Mouse (Mus musculus) adrenal gland, postnatal 4 days (tissue): ENCODE data around the gene Ggt5. TPM values are rescaled to one million over a fixed set of nuclear protein-coding genes. Genes with fewer than 3 reads are reported as not detected.

ENCODE experiments used
- DNase-seq, 2 experiments: peaks; one replicate each; pipeline ENCODE4 v3.0.0; 2021 to 2022; ENCODE audit warnings: low spot score in 2 of 2, mixed read lengths in 2 of 2
- total RNA-seq, 2 experiments: library from RNA; stranded (reverse); gene quantifications; 2 replicates each; pipeline ENCODE4 v1.2.3; 2021

Gene Ggt5
- total RNA-seq, 2 experiments from 2014 or later = 11.2 to 14.0 TPM

GRCm38 (mm10) chr10:75649406-75649995, 60.4 kb downstream of the Ggt5 start:
- DNase-seq = no peak

DNA sequence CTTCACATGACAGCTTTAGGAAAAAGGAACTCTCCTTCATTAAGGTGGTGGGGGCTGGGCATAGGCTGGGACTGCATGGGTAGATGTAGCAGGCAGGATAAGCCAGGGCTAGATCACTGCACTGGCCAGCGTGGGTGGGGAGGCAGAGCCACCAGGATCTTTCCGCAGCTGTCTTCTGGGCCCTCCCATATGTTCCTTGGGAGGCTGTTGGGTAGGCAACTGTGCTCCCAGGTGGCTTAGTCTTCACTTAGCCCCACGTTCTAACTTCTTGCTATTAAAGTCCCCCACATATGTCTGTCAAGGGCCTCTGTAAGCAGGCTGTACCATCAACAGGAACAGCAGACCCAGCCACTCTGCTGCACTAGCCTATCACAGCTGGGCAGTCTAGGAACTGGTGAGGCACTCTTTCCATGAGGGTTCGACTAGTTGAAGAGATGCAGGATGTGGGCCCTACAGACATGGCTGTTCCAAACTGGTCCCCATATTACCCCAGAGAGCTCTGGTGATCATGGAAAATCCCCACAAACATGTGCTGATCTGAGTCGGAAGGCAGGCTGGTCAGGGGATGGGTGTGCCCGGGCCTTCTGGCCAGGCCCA, 61.3 kb downstream of the Ggt5 start:
- DNase-seq = no peak

DNA sequence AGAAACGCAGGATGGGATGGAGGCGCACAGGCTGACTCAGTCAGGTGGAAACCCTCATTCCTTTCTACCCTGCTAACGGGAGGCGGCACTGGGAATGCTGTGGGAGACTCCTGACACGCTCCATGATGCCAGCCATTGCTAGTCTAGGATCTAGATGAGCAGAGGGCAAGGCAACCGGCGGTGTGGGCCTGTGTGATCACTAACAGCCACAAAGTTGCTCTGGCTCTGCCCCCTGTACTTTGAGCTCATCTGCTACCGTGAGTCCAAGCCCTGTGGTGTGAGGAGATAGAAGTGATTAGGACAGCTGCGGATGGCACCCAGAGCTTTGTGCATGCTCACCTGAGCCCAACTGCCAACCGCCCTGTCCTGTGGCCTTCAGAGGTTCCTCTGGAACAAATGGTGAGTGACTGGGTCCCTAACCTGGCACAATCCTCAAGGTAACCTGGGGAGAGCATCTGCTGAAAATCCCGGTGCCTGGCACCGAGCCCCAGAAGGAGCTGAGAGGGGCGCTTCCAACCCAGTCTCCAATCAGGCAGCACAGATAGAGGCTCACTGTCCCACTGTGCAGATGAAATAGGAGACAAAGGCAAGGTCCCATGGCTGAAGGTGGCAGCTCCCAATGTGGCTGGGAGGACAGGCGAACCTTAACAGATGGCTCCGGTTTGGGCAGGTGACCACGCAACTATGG, 62.4 kb downstream of the Ggt5 start:
- no peak for DNase-seq

DNA sequence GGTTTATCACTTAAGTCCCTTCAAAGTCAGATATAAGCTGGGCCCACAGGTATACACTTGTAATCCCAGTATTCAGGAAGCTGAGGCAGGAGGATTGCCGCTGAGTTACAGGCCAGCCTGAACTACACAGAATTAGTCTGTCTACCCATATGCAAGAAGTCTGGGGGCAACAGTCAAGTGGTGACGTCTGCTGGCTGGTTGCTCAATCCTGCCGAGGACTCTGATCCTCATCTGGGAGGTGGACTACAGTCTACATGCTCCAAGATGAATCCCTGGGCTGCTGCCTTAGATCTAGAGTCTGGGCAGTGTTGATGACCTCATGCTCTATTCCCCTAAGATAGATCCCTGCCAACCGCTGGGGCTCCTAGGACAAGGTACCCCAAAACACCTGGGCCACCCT, 64.9 kb downstream of the Ggt5 start:
- no peak for DNase-seq

DNA sequence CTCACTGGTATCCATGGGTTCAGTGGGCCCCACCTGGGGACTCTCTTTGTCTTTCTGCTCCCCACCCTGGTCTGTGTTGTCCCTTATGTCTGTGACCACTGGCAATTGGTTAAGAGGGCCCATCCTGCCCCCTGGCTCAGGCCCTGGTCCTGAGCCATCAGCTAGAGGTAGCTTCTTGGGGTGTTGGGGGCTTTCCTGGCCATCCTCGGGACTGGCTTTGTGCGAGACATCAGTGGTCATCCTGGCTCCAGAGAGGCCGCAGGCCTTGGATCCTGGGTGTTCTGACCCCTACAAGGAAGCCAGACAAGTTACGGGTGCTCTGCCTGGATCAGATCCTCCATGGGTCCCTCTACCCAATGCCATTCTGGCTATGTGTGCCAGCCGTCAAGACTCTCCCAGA, 68.0 kb downstream of the Ggt5 start:
- DNase-seq = no peak

GRCm38 (mm10) chr10:75657772-75658171, 68.6 kb downstream of the Ggt5 start:
- no peak for DNase-seq

DNA sequence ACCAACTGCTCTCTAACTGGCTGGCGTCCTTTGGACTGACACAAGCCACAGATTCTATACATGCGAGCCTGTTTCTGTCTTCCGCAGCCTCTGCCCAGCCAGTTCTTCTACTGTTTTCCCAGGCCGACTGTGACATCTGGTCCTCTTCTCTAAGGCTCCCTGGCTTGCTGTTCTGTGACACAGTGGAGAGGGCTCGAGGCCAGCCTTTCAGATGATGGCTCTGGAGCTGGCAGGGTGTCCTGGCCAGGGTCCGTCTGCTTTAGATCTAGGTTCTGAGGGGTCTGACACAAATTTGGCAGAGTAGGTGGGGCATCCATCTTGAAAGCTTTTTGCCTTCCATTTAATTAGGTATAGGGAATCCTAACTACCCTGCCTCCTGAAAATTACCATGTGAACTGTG, 72.2 kb downstream of the Ggt5 start:
- no peak for DNase-seq

DNA sequence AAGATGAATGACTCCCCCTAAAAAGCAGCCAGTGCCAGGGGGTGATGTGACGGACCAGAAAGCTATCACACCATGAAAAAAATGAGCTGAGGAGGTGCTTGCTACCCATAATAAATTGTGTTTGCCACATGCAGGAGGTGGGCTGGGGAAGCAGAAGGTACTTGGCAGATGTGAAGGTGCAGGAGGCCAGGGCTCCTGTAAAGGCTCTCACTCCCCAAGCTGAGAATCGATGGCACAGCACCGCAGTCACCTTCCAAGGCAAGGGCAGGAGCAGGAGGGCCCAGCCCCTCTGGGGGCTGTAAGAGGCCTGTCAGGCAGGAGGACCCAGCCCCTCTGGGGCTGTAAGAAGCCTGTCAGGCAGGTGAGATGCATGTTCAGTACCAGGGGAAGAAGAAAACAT, 72.7 kb downstream of the Ggt5 start:
- no peak for DNase-seq

DNA sequence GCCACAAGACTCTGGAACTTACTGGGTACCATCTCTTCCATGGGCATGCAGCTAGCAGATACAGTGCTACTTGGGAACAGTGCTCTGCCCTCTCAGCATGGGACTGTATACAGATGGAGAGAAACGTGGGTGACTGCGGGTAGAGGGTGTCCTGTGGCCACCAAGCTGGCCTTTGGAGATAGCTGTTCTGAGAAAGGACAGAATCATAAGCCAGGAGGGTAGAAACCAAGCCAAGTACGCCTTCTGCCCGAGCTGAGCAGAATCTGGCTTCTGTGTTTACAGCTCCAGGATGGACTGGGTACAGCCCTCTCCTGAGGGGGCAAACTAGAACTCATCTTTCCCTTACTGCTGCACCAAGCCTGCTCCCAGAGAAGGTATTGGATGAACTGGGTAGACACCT, 73.4 kb downstream of the Ggt5 start:
- no peak for DNase-seq

- DNase-seq = no peak
These were observed 75.6 kb downstream of the Ggt5 start for GRCm38 (mm10) chr10:75664673-75665270.

GRCm38 (mm10) chr10:75666451-75667030, 77.4 kb downstream of the Ggt5 start:
- DNase-seq = no peak

Other genes with a start within 250 kb of the Ggt5 start
- 10 to 100 TPM in 1 of 2 experiments, 1 to 10 TPM in 1; 2.1 to 16.1 TPM for gene Upb1, start 188.2 kb upstream of the Ggt5 start, total RNA-seq
- 100 to 1,000 TPM; 114 to 124 TPM for gene Snrpd3, start 71.8 kb upstream of the Ggt5 start, total RNA-seq
- 10 to 100 TPM; 42.4 to 44.6 TPM for gene Gucd1, start 71.4 kb upstream of the Ggt5 start, total RNA-seq
- gene Lrrc75b, start 29.0 kb upstream of the Ggt5 start, total RNA-seq = 1 to 10 TPM; 1.8 to 4.0 TPM
- 10 to 100 TPM in 1 of 2 experiments, 1 to 10 TPM in 1; 1.2 to 39.0 TPM for gene Ggt1, start 27.7 kb upstream of the Ggt5 start, total RNA-seq
- 10 to 100 TPM in 1 of 2 experiments, 1 to 10 TPM in 1; 7.4 to 17.2 TPM for gene Susd2, start 54.7 kb downstream of the Ggt5 start, total RNA-seq
- gene Cabin1, start 175.0 kb downstream of the Ggt5 start, total RNA-seq = 10 to 100 TPM; 49.4 to 58.5 TPM
- gene Ddt, start 184.1 kb downstream of the Ggt5 start, total RNA-seq = 10 to 100 TPM; 57.0 to 67.9 TPM
- under 1 TPM in 1 of 2 experiments, not detected in 1; 0.82 TPM for gene Gm20441, start 191.6 kb downstream of the Ggt5 start, total RNA-seq
- 10 to 100 TPM; 12.7 to 21.7 TPM for gene Gstt3, start 192.1 kb downstream of the Ggt5 start, total RNA-seq
- gene Gstt1, start 209.2 kb downstream of the Ggt5 start, total RNA-seq = 10 to 100 TPM; 21.1 to 30.2 TPM
- not detected for gene Gstt4, start 233.2 kb downstream of the Ggt5 start, total RNA-seq
- 10 to 100 TPM; 33.0 to 41.5 TPM for gene Gstt2, start 248.1 kb downstream of the Ggt5 start, total RNA-seq